Mouse (Mus musculus) midbrain, embryonic 12.5 days (tissue): ENCODE measurements around the gene Tbc1d32. TPM values are rescaled to one million over a fixed set of nuclear protein-coding genes. Genes with fewer than 3 reads are reported as not detected.

ENCODE experiments used
- ATAC-seq: fragments of 200-750 bp; cut with Nextera tagmentation; 2 replicates; pipeline ENCODE4 v1.8.0; 2017; ENCODE audit warnings: low read depth, moderate TSS enrichment, moderate library complexity; ENCODE audit not compliant: low FRiP score
- H3K27ac ChIP-seq: fragments of 300-500 bp; sonication (generic); replicated peaks from 2 replicates; pipeline ENCODE4 v1.5.1; 2016; ENCODE audit warnings: mild to moderate bottlenecking
- H3K27me3 ChIP-seq: fragments of 300-500 bp; sonication (generic); 2 replicates; pipeline ENCODE4 v1.6.1; 2016; ENCODE audit warnings: mild to moderate bottlenecking
- H3K36me3 ChIP-seq: fragments of 300-500 bp; sonication (generic); 2 replicates; pipeline ENCODE4 v1.6.1; 2016
- H3K4me1 ChIP-seq: fragments of 300-500 bp; sonication (generic); 2 replicates; pipeline ENCODE4 v1.6.1; 2016
- H3K4me2 ChIP-seq: fragments of 300-500 bp; sonication (generic); replicated peaks from 2 replicates; pipeline ENCODE4 v1.6.1; 2016; ENCODE audit warnings: mild to moderate bottlenecking, moderate library complexity
- H3K4me3 ChIP-seq: fragments of 300-500 bp; sonication (generic); 2 replicates; pipeline ENCODE4 v1.5.1; 2016; ENCODE audit warnings: mild to moderate bottlenecking
- H3K9ac ChIP-seq: fragments of 300-500 bp; sonication (generic); replicated peaks from 2 replicates; pipeline ENCODE4 v1.6.1; 2016; ENCODE audit warnings: mild to moderate bottlenecking, moderate library complexity
- H3K9me3 ChIP-seq: fragments of 300-500 bp; sonication (generic); 2 replicates; pipeline ENCODE4 v1.6.1; 2016; ENCODE audit warnings: mild to moderate bottlenecking
- WGBS: fragments of 180-500 bp; shearing (Covaris S2); methylation state at CpG from one replicate; pipeline ENCODE4 v1.1.7; 2016; 5-methylcytosine and 5-hydroxymethylcytosine counted together
- polyA plus RNA-seq: library from polyadenylated mRNA; unstranded; fragments of >200 nt; fragmentation: Nextera tagmentation; extraction: Ambion mirVana; gene quantifications from 2 replicates; pipeline ENCODE4 v1.2.1, GENCODE M21; 2016

Tbc1d32 gene
- polyA plus RNA-seq, 1 experiment from 2014 or later, result 4.2 TPM

DNA sequence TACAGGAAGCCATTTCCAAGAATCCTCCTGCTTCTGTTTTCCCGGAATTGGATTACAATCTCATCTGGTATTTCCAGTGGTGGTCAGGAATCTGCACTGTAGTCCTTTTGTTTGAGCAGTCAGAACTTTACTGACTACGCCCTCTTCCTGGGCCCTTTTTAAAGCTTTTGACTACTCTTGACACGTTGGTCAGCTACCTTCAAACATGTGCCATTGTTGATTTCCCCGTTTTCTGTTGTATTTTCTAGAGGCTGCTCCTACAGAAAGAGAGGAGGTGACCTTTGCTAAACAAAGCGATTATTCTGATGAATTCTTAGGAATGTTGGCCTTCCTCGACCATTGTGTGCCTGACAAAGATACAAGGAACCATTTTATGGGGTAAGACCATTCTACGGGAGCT, 250.5 kb downstream of the Tbc1d32 start:
- 75% methylated on average over 7 of the region's 7 CpGs for WGBS

More for the DNA sequence above, 250.5 kb downstream of the Tbc1d32 start:
- no peaks in the 10 kb centered on the region for H3K27me3 ChIP-seq
- H3K9me3 ChIP-seq, result no peaks in the 10 kb centered on the region
- no peaks in the 10 kb centered on the region for H3K36me3 ChIP-seq
- H3K4me3 ChIP-seq, result no peak overlapping the region
- no peaks in the 10 kb centered on the region for H3K4me1 ChIP-seq
- no peak for ATAC-seq
- H3K4me2 ChIP-seq, result no peak overlapping the region
- H3K9ac ChIP-seq, result no peak overlapping the region
- H3K27ac ChIP-seq, result no peak overlapping the region

Other genes starting within 250 kb of the Tbc1d32 start
- 11.4 and 11.5 TPM in 2 replicates for gene Msl3l2, start 121.8 kb downstream of the Tbc1d32 start, polyA plus RNA-seq
- gene Gja1, start 148.6 kb upstream of the Tbc1d32 start, polyA plus RNA-seq, result 137 and 185 TPM in 2 replicates